Mouse (Mus musculus) urinary bladder, adult 2 months (tissue): Measurements from ENCODE around the gene Pjvk. TPM values are rescaled to one million over a fixed set of nuclear protein-coding genes. Genes with fewer than 3 reads are reported as not detected.
A peak's percentile ranks its signal among the peaks of the same experiment; 100 is the strongest.

Experiments used
- DNase-seq: peaks from one replicate; pipeline ENCODE4 v3.0.0; 2022; ENCODE audit warnings: low spot score
- polyA plus RNA-seq: library from polyadenylated mRNA; depleted of rRNA; stranded (reverse); fragments of >200 nt; gene quantifications from 2 replicates; pipeline ENCODE4 v1.2.3, GENCODE M21; 2012

Pjvk gene
- polyA plus RNA-seq, 1 experiment: 0.10 TPM

GRCm38 (mm10) chr2:76667200-76667599 lies 18.9 kb downstream of the Pjvk start:
- no peak for DNase-seq

GRCm38 (mm10) chr2:76671641-76672040 lies 23.4 kb downstream of the Pjvk start:
- no peak for DNase-seq

GRCm38 (mm10) chr2:76672134-76672745 lies 24.0 kb downstream of the Pjvk start:
- no peak for DNase-seq

GRCm38 (mm10) chr2:76672966-76673392 lies 24.7 kb downstream of the Pjvk start, which contains the start of gene Fkbp7:
TSS of gene Fkbp7 (minus strand) at chr2:76673116.
- DNase-seq: peak; percentile 69

GRCm38 (mm10) chr2:76673472-76674081 lies 25.3 kb downstream of the Pjvk start:
- DNase-seq: no peak

- peak; percentile 74 for DNase-seq
Measured at GRCm38 (mm10) chr2:76674725-76675427, 26.6 kb downstream of the Pjvk start, which contains the start of gene Plekha3. TSS of gene Plekha3 (plus strand) at chr2:76675281.

GRCm38 (mm10) chr2:76675451-76675850 lies 27.2 kb downstream of the Pjvk start:
- DNase-seq: peak; percentile 27

- no peak for DNase-seq
Measured at GRCm38 (mm10) chr2:76675949-76676348, 27.7 kb downstream of the Pjvk start.

- DNase-seq: no peak
Measured at GRCm38 (mm10) chr2:76676401-76677226, 28.3 kb downstream of the Pjvk start.

- no peak for DNase-seq
Measured at GRCm38 (mm10) chr2:76682301-76682700, 34.0 kb downstream of the Pjvk start.

GRCm38 (mm10) chr2:76686986-76687385 lies 38.7 kb downstream of the Pjvk start:
- no peak for DNase-seq

GRCm38 (mm10) chr2:76687608-76688007 lies 39.3 kb downstream of the Pjvk start:
- no peak for DNase-seq

GRCm38 (mm10) chr2:76688162-76688561 lies 39.9 kb downstream of the Pjvk start:
- DNase-seq: no peak

GRCm38 (mm10) chr2:76690436-76691204 lies 42.3 kb downstream of the Pjvk start:
- DNase-seq: no peak

- no peak for DNase-seq
Measured at GRCm38 (mm10) chr2:76693765-76694164, 45.5 kb downstream of the Pjvk start.

GRCm38 (mm10) chr2:76695290-76695689 lies 47.0 kb downstream of the Pjvk start:
- no peak for DNase-seq

- DNase-seq: no peak
Measured at GRCm38 (mm10) chr2:76702188-76702587, 53.9 kb downstream of the Pjvk start.

GRCm38 (mm10) chr2:76702751-76703150 lies 54.5 kb downstream of the Pjvk start:
- DNase-seq: no peak

GRCm38 (mm10) chr2:76705655-76706054 lies 57.4 kb downstream of the Pjvk start:
- no peak for DNase-seq
